Mouse (Mus musculus): ENCODE data around the gene Gm45337.

- TF ChIP-seq CTCF (IDR thresholded peaks at IDR 0.05; ENCODE audit: low read depth, low read length) (no peak), GATA1 (IDR thresholded peaks at IDR 0.05; ENCODE audit: borderline replicate concordance, low read length) (no peak), TAL1 (conservative IDR thresholded peaks at IDR 0.05; ENCODE audit: low read depth, low read length) (no peak), POLR2AphosphoS5 (IDR thresholded peaks at IDR 0.05; ENCODE audit: insufficient replicate concordance, low read depth, low read length) (no peak)
Observed at GRCm38 (mm10) chr7:142155308-142155707, 10.9 kb upstream of the Gm45337 start.
